Comparison of ENCODE assay signal across 10 mouse cellular contexts in genomic region chr4:136780201-136780895, GRCm38 (mm10). TPM values are rescaled to one million over a fixed set of nuclear protein-coding genes. Genes with fewer than 3 reads are reported as not detected.
DNase-seq lines count a peak whose midpoint lies in the region; ATAC-seq and TF ChIP-seq lines count a peak whose summit lies in the region.
"Had no signal": no experiment of that assay in that cellular context is flagged by ENCODE, and none has a peak within 500 bp of the region (broad histone marks: within the 10 kb centered on the region; RNA-seq: fewer than 3 reads in every experiment).

No protein-coding gene starts in this region.

- H3K9ac ChIP-seq in hindbrain, embryonic 11.5 days (ENCODE audit: low read depth, low read length), result no peak overlapping the region
- no peak overlapping the region for H3K9ac ChIP-seq in hindbrain, postnatal 0 days (replicated peaks; ENCODE audit: low read length)
- peak overlapping the region; percentile 28 for H3K9ac ChIP-seq in ES-Bruce4 (ENCODE audit: low read depth, poor library complexity, severe bottlenecking)
- H3K9ac ChIP-seq in intestine, postnatal 0 days (ENCODE audit: low read depth, low read length), result peak overlapping the region; percentile 31; the same call in 1 of the 2 replicates
- H3K9ac ChIP-seq: midbrain, embryonic 13.5 days had no signal

- TF ChIP-seq POLR2A in ES-Bruce4 (IDR thresholded peaks at IDR 0.05; ENCODE audit: insufficient read depth, low read length), result no peak

- H3K4me2 ChIP-seq in hindbrain, embryonic 11.5 days (replicated peaks; ENCODE audit: low read depth, low read length), result no peak overlapping the region
- no peak overlapping the region for H3K4me2 ChIP-seq in hindbrain, postnatal 0 days (ENCODE audit: low read depth, low read length)
- peak overlapping the region; percentile 40 for H3K4me2 ChIP-seq in intestine, postnatal 0 days (replicated peaks; ENCODE audit: low read depth)
- H3K4me2 ChIP-seq: midbrain, embryonic 13.5 days had no signal

- H3K27me3 ChIP-seq in hindbrain, embryonic 11.5 days (ENCODE audit: control insufficient read depth, insufficient read depth, low read length), result 0 out of 2 replicates have a peak, but pooled peaks cover 2% of the 10 kb centered on the region
- H3K27me3 ChIP-seq in hindbrain, postnatal 0 days (ENCODE audit: insufficient read depth, low read length), result no peaks in the 10 kb centered on the region
- no peaks in the 10 kb centered on the region for H3K27me3 ChIP-seq in ES-Bruce4 (ENCODE audit: control insufficient read depth, insufficient read depth, low read length, poor library complexity, severe bottlenecking)
- H3K27me3 ChIP-seq in intestine, postnatal 0 days (replicated peaks; ENCODE audit: control insufficient read depth, insufficient read depth, low read length), result no peaks in the 10 kb centered on the region
- H3K27me3 ChIP-seq: midbrain, embryonic 13.5 days had no signal

- peaks cover 22% of the 10 kb centered on the region for H3K4me1 ChIP-seq in hindbrain, embryonic 11.5 days (replicated peaks; ENCODE audit: control insufficient read depth, insufficient read depth, low read length)
- peaks cover 26% of the 10 kb centered on the region for H3K4me1 ChIP-seq in hindbrain, postnatal 0 days (ENCODE audit: insufficient read depth, low read length)
- H3K4me1 ChIP-seq in ES-Bruce4 (ENCODE audit: control insufficient read depth, insufficient read depth, low read length), result no peaks in the 10 kb centered on the region
- H3K4me1 ChIP-seq in intestine, postnatal 0 days (replicated peaks; ENCODE audit: control insufficient read depth, insufficient read depth, low read length), result peaks cover 5% of the 10 kb centered on the region; the same call in 1 of the 2 replicates

- TF ChIP-seq EP300 in ES-Bruce4 (IDR thresholded peaks at IDR 0.05; ENCODE audit: insufficient read depth, low read depth, low read length), result no peak

- no peaks in the 10 kb centered on the region for H3K9me3 ChIP-seq in hindbrain, embryonic 11.5 days (ENCODE audit: control insufficient read depth, low read length)
- no peaks in the 10 kb centered on the region for H3K9me3 ChIP-seq in hindbrain, postnatal 0 days (ENCODE audit: low read length)
- no peaks in the 10 kb centered on the region for H3K9me3 ChIP-seq in ES-Bruce4 (replicated peaks; ENCODE audit: control insufficient read depth, insufficient read depth, low read length, poor library complexity, severe bottlenecking)
- H3K9me3 ChIP-seq in intestine, postnatal 0 days (ENCODE audit: control insufficient read depth), result no peaks in the 10 kb centered on the region
- H3K9me3 ChIP-seq: midbrain, embryonic 13.5 days had no signal

- H3K4me3 ChIP-seq in hindbrain, embryonic 11.5 days (ENCODE audit: low read depth, low read length), result no peak overlapping the region
- H3K4me3 ChIP-seq in hindbrain, postnatal 0 days (ENCODE audit: low read length), result no peak overlapping the region
- no peak overlapping the region for H3K4me3 ChIP-seq in ES-Bruce4 (ENCODE audit: low read depth, low read length)
- no peak overlapping the region for H3K4me3 ChIP-seq in intestine, postnatal 0 days (ENCODE audit: low read depth, low read length)
- H3K4me3 ChIP-seq: midbrain, embryonic 13.5 days had no signal

- WGBS in hindbrain, embryonic 11.5 days, result 61% methylated on average over 20 of the region's 20 CpGs
- 72% methylated on average over 20 of the region's 20 CpGs for WGBS in hindbrain, postnatal 0 days
- WGBS in intestine, postnatal 0 days, result 52% methylated on average over 20 of the region's 20 CpGs

- no peak for TF ChIP-seq CTCF in hindbrain, postnatal 0 days (IDR thresholded peaks at IDR 0.05; ENCODE audit: low read depth)
- TF ChIP-seq CTCF in ES-Bruce4 (IDR thresholded peaks at IDR 0.05; ENCODE audit: low read depth, low read length), result no peak
- no peak for TF ChIP-seq CTCF in intestine, postnatal 0 days (IDR thresholded peaks at IDR 0.05; ENCODE audit: low read depth)

- no peak for ATAC-seq in hindbrain, embryonic 11.5 days (ENCODE audit: low FRiP score)
- ATAC-seq in hindbrain, postnatal 0 days, result no peak
- ATAC-seq in intestine, postnatal 0 days, result peak; percentile 65; the same call in 1 of the 2 replicates
- no peak for ATAC-seq in monocyte, adult 5-6 weeks (replicated peaks; ENCODE audit: insufficient number of reproducible peaks, low FRiP score, low TSS enrichment, poor library complexity, severe bottlenecking)
- ATAC-seq: midbrain, embryonic 13.5 days had no signal

- peak overlapping the region; percentile 24 for H3K27ac ChIP-seq in hindbrain, embryonic 11.5 days (ENCODE audit: low read depth, low read length)
- no peak overlapping the region for H3K27ac ChIP-seq in hindbrain, postnatal 0 days
- H3K27ac ChIP-seq in ES-Bruce4 (ENCODE audit: insufficient read depth, low read length), result no peak overlapping the region
- H3K27ac ChIP-seq in intestine, postnatal 0 days (ENCODE audit: low read depth, low read length), result peak overlapping the region; percentile 35; the same call in 1 of the 2 replicates

- no peaks in the 10 kb centered on the region for H3K36me3 ChIP-seq in hindbrain, embryonic 11.5 days (ENCODE audit: control insufficient read depth, insufficient read depth, low read length)
- H3K36me3 ChIP-seq in hindbrain, postnatal 0 days (ENCODE audit: insufficient read depth, low read length), result no peaks in the 10 kb centered on the region
- H3K36me3 ChIP-seq in ES-Bruce4 (ENCODE audit: control insufficient read depth, insufficient read depth, low read length, poor library complexity, severe bottlenecking), result no peaks in the 10 kb centered on the region
- H3K36me3 ChIP-seq in intestine, postnatal 0 days (ENCODE audit: control insufficient read depth, insufficient read depth), result no peaks in the 10 kb centered on the region
- H3K36me3 ChIP-seq: midbrain, embryonic 13.5 days had no signal

- DNase-seq in adrenal gland, postnatal 14 days, result peak; percentile 32
- no peak for DNase-seq in adrenal gland, adult 18-20 months (ENCODE audit: low spot score in 2 of 2)
- DNase-seq in hindbrain, embryonic 11.5 days (ENCODE audit: low spot score), result no peak
- DNase-seq in hindbrain, postnatal 0 days (ENCODE audit: low spot score), result no peak
- no peak for DNase-seq in spleen, adult 18-20 months
- DNase-seq: cerebellum, adult 9-10 months had no signal

RNA-seq across cellular contexts. Expression of gene Ephb2, which starts 55.4 kb away (rescaled TPM):
- total RNA-seq in adrenal gland, postnatal 14 days (2021), result 10.3 and 11.3 TPM in 2 replicates
- 10 to 100 TPM; 16.9 to 22.8 TPM for total RNA-seq in adrenal gland, adult 18-20 months (2021)
- polyA plus RNA-seq in hindbrain, embryonic 11.5 days (2014; fragmentation: Nextera tagmentation; extraction: Ambion mirVana), result 18.5 and 20.1 TPM in 2 replicates
- 136 and 150 TPM in 2 replicates for total RNA-seq in hindbrain, postnatal 0 days (2014; rRNA removed)
- 12.6 and 13.0 TPM in 2 replicates for polyA plus RNA-seq in hindbrain, postnatal 0 days (2015; fragmentation: Nextera tagmentation; extraction: Ambion mirVana)
- polyA plus RNA-seq in ES-Bruce4 (2011; ENCODE audit: insufficient read depth, insufficient read length, low read depth, missing spikeins), result 15.1 and 15.5 TPM in 2 replicates
- polyA plus RNA-seq in intestine, postnatal 0 days (2015; fragmentation: Nextera tagmentation; extraction: Ambion mirVana), result 5.7 TPM in 2 replicates
- 0.10 TPM in 1 of 3 replicates, not detected in the others for total RNA-seq in monocyte, adult 5-6 weeks (2017)

Comparison
In these comparisons a context has a peak if more than half of its experiments do, and no peak if none do; other contexts are left out.
1. H3K27ac ChIP-seq: peak in hindbrain, embryonic 11.5 days (single experiment) and intestine, postnatal 0 days (single experiment); none in hindbrain, postnatal 0 days (single experiment) and ES-Bruce4 (single experiment).
2. H3K9ac ChIP-seq: peak in ES-Bruce4 (single experiment) and intestine, postnatal 0 days (single experiment); none in hindbrain, embryonic 11.5 days (single experiment) and hindbrain, postnatal 0 days (single experiment).
3. RNA of gene Ephb2, which starts 55.4 kb away (total RNA-seq): 136 to 150 TPM in hindbrain, postnatal 0 days, 16.9 to 22.8 TPM in adrenal gland, adult 18-20 months and 10.3 to 11.3 TPM in adrenal gland, postnatal 14 days; 0.10 TPM in monocyte, adult 5-6 weeks; every median in the first group is over 10 times any median in the second.